8 mouse cellular contexts compared by ENCODE assay signal in the genomic region with DNA sequence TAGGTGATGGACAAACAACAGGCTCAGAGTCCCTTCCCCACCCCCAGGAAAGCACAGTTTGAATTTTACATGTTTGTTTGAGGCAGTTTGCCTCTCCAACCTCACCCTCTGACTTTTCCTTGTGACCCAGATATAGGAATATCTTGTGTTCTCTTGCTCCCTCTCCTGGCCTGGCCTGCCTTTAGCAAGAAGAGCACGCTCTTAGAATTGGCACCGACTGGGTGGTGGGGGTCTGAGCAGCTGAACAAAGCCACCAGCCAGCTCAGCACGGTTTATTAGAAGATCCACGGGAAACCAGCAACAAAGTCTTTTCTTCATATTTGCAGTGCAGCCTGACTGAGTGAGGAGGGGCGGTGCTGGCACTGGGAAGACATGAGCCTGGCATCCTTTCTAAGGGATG.
A peak's percentile ranks its signal among the peaks of the same experiment; 100 is the strongest.
DNase-seq lines count a peak whose midpoint lies in the region; ATAC-seq and TF ChIP-seq lines count a peak whose summit lies in the region.

No protein-coding gene starts in this region.

- H3K27ac ChIP-seq in ES-E14 (ENCODE audit: insufficient read depth, low read depth, low read length, poor library complexity, severe bottlenecking): no peak overlapping the region
- H3K27ac ChIP-seq in bone marrow, adult 2 months (ENCODE audit: control insufficient read depth, insufficient read depth, low read depth, low read length, poor library complexity): no peak overlapping the region
- peak overlapping the region; percentile 36; the same call in 1 of the 2 replicates for H3K27ac ChIP-seq in forebrain, embryonic 12.5 days
- H3K27ac ChIP-seq in lung, embryonic 14.5 days (ENCODE audit: low read depth): no peak overlapping the region

- WGBS in bone marrow, adult 2 months: 31% methylated on average over 5 of the region's 5 CpGs
- 10% methylated on average over 5 of the region's 5 CpGs for WGBS in forebrain, embryonic 12.5 days
- WGBS in lung, embryonic 14.5 days: 16% methylated on average over 5 of the region's 5 CpGs

- H3K9me3 ChIP-seq in ES-E14 (ENCODE audit: control insufficient read depth, insufficient read depth, low read depth, low read length): no peaks in the 10 kb centered on the region
- no peaks in the 10 kb centered on the region for H3K9me3 ChIP-seq in forebrain, embryonic 12.5 days
- H3K9me3 ChIP-seq in lung, embryonic 14.5 days (ENCODE audit: low read depth, low read length): no peaks in the 10 kb centered on the region

- in situ Hi-C loops in ES-E14 (cut with MboI; ENCODE audit: low sequenced_read_pairs in 2 of 2, unreplicated experiment in 2 of 2): no loop called here

- peak overlapping the region; percentile 26 to 53 for H3K4me3 ChIP-seq in ES-E14 (ENCODE audit: insufficient read depth in 1 of 2, low read depth in 1 of 2, low read length in 2 of 2, poor library complexity in 1 of 2, severe bottlenecking in 1 of 2)
- no peak overlapping the region for H3K4me3 ChIP-seq in bone marrow, adult 2 months (replicated peaks; ENCODE audit: control insufficient read depth, low read depth, low read length)
- no peak overlapping the region for H3K4me3 ChIP-seq in forebrain, embryonic 12.5 days (replicated peaks)
- no peak overlapping the region for H3K4me3 ChIP-seq in lung, embryonic 14.5 days (ENCODE audit: low read depth, low read length)

- intact Hi-C loops in heart, postnatal 25 days (cut with DNase I): loop anchor here (1.0 to 5.0 kb wide), 7 partner anchors 34 to 481 kb away; no protein-coding TSS in a partner anchor

- DNase-seq in ES-E14 (ENCODE audit: low read depth, low spot score): peak; percentile 48
- peak; percentile 20 for DNase-seq in heart, postnatal 25 days (ENCODE audit: low spot score)
- peak; percentile 74 to 82 for DNase-seq in kidney, postnatal 36 days
- peak; percentile 90 for DNase-seq in lung, embryonic 14.5 days
- DNase-seq in right cerebral cortex, adult 18-20 months: peak; percentile 53
- DNase-seq in spleen, adult 12 weeks (ENCODE audit: low spot score): no peak

- no peaks in the 10 kb centered on the region for H3K4me1 ChIP-seq in ES-E14 (ENCODE audit: control insufficient read depth in 2 of 2, insufficient read depth in 2 of 2, low read length in 2 of 2, poor library complexity in 1 of 2)
- H3K4me1 ChIP-seq in bone marrow, adult 2 months (ENCODE audit: control insufficient read depth, insufficient read depth, low read length): peaks cover 1% of the 10 kb centered on the region
- H3K4me1 ChIP-seq in forebrain, embryonic 12.5 days: peaks cover 33% of the 10 kb centered on the region
- H3K4me1 ChIP-seq in lung, embryonic 14.5 days (ENCODE audit: insufficient read depth): no peaks in the 10 kb centered on the region

- no peaks in the 10 kb centered on the region for H3K27me3 ChIP-seq in forebrain, embryonic 12.5 days
- no peaks in the 10 kb centered on the region for H3K27me3 ChIP-seq in lung, embryonic 14.5 days (ENCODE audit: insufficient read depth, low read length)

- TF ChIP-seq CTCF in bone marrow, adult 2 months (IDR thresholded peaks at IDR 0.05; ENCODE audit: control insufficient read depth, insufficient read depth, low read length): peak; percentile 20; the same call in 1 of the 2 replicates
- peak; percentile 84 for TF ChIP-seq CTCF in lung, embryonic 14.5 days (IDR thresholded peaks at IDR 0.05; ENCODE audit: low read depth)

- H3K36me3 ChIP-seq in ES-E14 (ENCODE audit: control insufficient read depth, insufficient read depth, low read length, poor library complexity, severe bottlenecking): no peaks in the 10 kb centered on the region
- H3K36me3 ChIP-seq in forebrain, embryonic 12.5 days (replicated peaks): no peaks in the 10 kb centered on the region
- H3K36me3 ChIP-seq in lung, embryonic 14.5 days (ENCODE audit: insufficient read depth): no peaks in the 10 kb centered on the region

- H3K9ac ChIP-seq in ES-E14 (ENCODE audit: insufficient read depth, low read depth, low read length, poor library complexity, severe bottlenecking): no peak overlapping the region
- H3K9ac ChIP-seq in forebrain, embryonic 12.5 days: no peak overlapping the region; the same call in 1 of the 2 replicates
- no peak overlapping the region for H3K9ac ChIP-seq in lung, embryonic 14.5 days

- 0 out of 2 replicates have a peak overlapping the region, but pooled peaks have one; percentile 15 for H3K4me2 ChIP-seq in forebrain, embryonic 12.5 days
- H3K4me2 ChIP-seq in lung, embryonic 14.5 days: no peak overlapping the region

- peak; percentile 85 for ATAC-seq in forebrain, embryonic 12.5 days (ENCODE audit: low FRiP score)
- ATAC-seq in lung, embryonic 14.5 days (ENCODE audit: insufficient read depth): peak; percentile 61

- no peak for TF ChIP-seq POLR2A in bone marrow, adult 2 months (IDR thresholded peaks at IDR 0.05; ENCODE audit: borderline replicate concordance, control insufficient read depth, low read depth, low read length)

TF ChIP-seq in ES-E14, 5 proteins besides CTCF, POLR2A, EP300 and RAD21:
- TF ChIP-seq MAFK (IDR thresholded peaks at IDR 0.05; ENCODE audit: insufficient read depth, low read depth, low read length) (no peak), ZC3H11A (IDR thresholded peaks at IDR 0.05; ENCODE audit: borderline replicate concordance, low read depth, low read length) (0 out of 2 replicates have a peak, but pooled peaks have one; percentile 51)

Comparison
In these comparisons a context has a peak if more than half of its experiments do, and no peak if none do; other contexts are left out.
1. H3K4me3 ChIP-seq: peak in ES-E14 (2 of 2); none in bone marrow, adult 2 months (single experiment), forebrain, embryonic 12.5 days (single experiment) and lung, embryonic 14.5 days (single experiment).